Mouse (Mus musculus) liver, adult 2 months (tissue): ENCODE data around the gene Vars2. TPM values are rescaled to one million over a fixed set of nuclear protein-coding genes. Genes with fewer than 3 reads are reported as not detected.

Source experiments
- DNase-seq: peaks from one replicate; pipeline ENCODE4 v3.0.0-alpha.2; 2011; ENCODE audit warnings: low read depth, low spot score; ENCODE audit errors: extremely low read depth
- H3K27ac ChIP-seq: fragments of 200-500 bp; replicated peaks from 2 replicates; pipeline ENCODE4 v1.5.1; 2012; ENCODE audit warnings: low read depth, mild to moderate bottlenecking, control low read depth, inconsistent platforms, low read length; ENCODE audit not compliant: insufficient read depth
- H3K27me3 ChIP-seq: fragments of 200-500 bp; 2 replicates; pipeline ENCODE4 v1.6.1; 2012; ENCODE audit warnings: mild to moderate bottlenecking, moderate library complexity, low read length, inconsistent platforms; ENCODE audit not compliant: control insufficient read depth, insufficient read depth
- H3K36me3 ChIP-seq: fragments of 200-500 bp; 2 replicates; pipeline ENCODE4 v1.6.1; 2012; ENCODE audit warnings: low read length, inconsistent platforms; ENCODE audit not compliant: control insufficient read depth, insufficient read depth
- H3K4me1 ChIP-seq: fragments of 200-500 bp; 2 replicates; pipeline ENCODE4 v1.6.1; 2011; ENCODE audit warnings: low read length; ENCODE audit not compliant: control insufficient read depth, insufficient read depth
- H3K4me3 ChIP-seq: fragments of 200-500 bp; 2 replicates; pipeline ENCODE4 v1.5.1; 2011; ENCODE audit warnings: low read depth, mild to moderate bottlenecking, control low read depth, low read length, moderate library complexity; ENCODE audit not compliant: insufficient read depth
- H3K79me2 ChIP-seq: fragments of 200-500 bp; 2 replicates; pipeline ENCODE4 v1.6.1; 2012; ENCODE audit warnings: inconsistent platforms, mild to moderate bottlenecking, low read length, moderate library complexity; ENCODE audit not compliant: control insufficient read depth, insufficient read depth
- H3K9ac ChIP-seq: fragments of 200-500 bp; 2 replicates; pipeline ENCODE4 v1.6.1; 2012; ENCODE audit warnings: low read depth, mild to moderate bottlenecking, control low read depth, inconsistent platforms, low read length
- CTCF ChIP-seq: fragments of 200-500 bp; IDR thresholded peaks from 2 replicates; pipeline ENCODE4 v1.5.1; 2011; ENCODE audit warnings: low read depth, low read length, control low read depth
- POLR2A ChIP-seq: fragments of 200-500 bp; IDR thresholded peaks from 2 replicates; pipeline ENCODE4 v1.6.1; 2011; ENCODE audit warnings: low read length, control low read depth; ENCODE audit not compliant: insufficient read depth; ENCODE audit errors: extremely low read depth
- WGBS: fragments of 180-500 bp; shearing (Covaris S2); methylation state at CpG from one replicate; pipeline ENCODE4 v1.1.7; 2018; 5-methylcytosine and 5-hydroxymethylcytosine counted together
- polyA plus RNA-seq: library from polyadenylated mRNA; depleted of rRNA; stranded (reverse); fragments of >200 nt; gene quantifications from 2 replicates; pipeline ENCODE4 v1.2.3, GENCODE M21; 2012
- total RNA-seq: library from RNA; depleted of rRNA; stranded (reverse); fragments of >200 nt; gene quantifications from 2 replicates; pipeline ENCODE4 v1.2.3, GENCODE M21; 2014

Vars2 gene
- total and polyA plus RNA-seq, 2 experiments, result 6.6 to 29.6 TPM

DNA sequence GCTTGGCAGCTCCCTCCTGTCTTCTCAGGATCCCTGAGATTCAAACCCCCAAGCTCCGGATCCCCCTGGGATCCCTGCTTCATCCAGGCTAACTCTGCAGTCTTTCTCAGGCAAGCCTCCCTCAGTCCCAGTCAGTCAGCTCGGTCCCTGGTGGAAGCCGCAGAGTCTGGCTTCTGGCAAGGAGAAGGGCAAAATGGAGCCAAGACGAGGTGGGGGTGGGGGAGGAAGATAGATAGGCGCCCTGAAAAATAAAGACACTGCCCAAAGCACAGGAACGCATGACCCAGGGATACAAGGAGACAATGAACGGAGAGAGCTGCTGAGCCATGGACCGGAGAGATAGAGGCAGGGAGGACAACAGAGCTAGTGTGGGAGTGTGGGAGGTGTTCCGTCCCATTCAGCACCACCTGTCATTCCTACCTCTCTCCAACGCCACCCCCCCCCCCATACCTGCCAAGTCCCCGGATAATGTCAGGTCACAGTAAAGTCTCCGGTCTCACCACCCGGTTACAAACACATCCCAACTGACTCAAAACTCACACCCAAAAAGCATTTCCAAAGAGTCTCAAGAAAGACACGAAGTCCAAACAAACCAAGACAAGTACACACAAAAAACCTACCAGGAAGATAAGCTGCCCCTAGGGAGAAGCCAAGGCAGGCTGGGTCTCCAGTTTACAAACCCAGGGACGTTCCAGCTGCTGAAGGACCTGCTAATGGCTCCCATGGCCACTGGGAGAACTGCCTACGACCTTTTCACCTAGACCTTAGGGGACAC is 34.0 kb upstream of the Vars2 start:
- no peak for DNase-seq
- TF ChIP-seq POLR2A (no peak), CTCF (no peak)
- 0 out of 2 replicates have a peak overlapping the region, but pooled peaks have one; percentile 21 for H3K27ac ChIP-seq
- no peaks in the 10 kb centered on the region for H3K36me3 ChIP-seq
- no peak overlapping the region for H3K4me3 ChIP-seq
- 9% methylated on average over 16 of the region's 16 CpGs for WGBS
- no peaks in the 10 kb centered on the region for H3K79me2 ChIP-seq
- no peak overlapping the region; the same call in none of the 2 replicates for H3K9ac ChIP-seq
- H3K27me3 ChIP-seq, result peaks cover 5% of the 10 kb centered on the region
- no peaks in the 10 kb centered on the region; the same call in 1 of the 2 replicates for H3K4me1 ChIP-seq

GRCm38 (mm10) chr17:35700371-35700961 is 33.1 kb upstream of the Vars2 start:
- TF ChIP-seq POLR2A (no peak), CTCF (no peak)
- Histone ChIP-seq H3K27me3 (peaks cover 5% of the 10 kb centered on the region), H3K4me1 (no peaks in the 10 kb centered on the region; the same call in 1 of the 2 replicates), H3K4me3 (peak overlapping the region; percentile 55), H3K27ac (peak overlapping the region; percentile 21), H3K79me2 (no peaks in the 10 kb centered on the region), H3K36me3 (no peaks in the 10 kb centered on the region), H3K9ac (peak overlapping the region; percentile 67)
- no peak for DNase-seq
- 2% methylated on average over 57 of the region's 66 CpGs for WGBS

DNA sequence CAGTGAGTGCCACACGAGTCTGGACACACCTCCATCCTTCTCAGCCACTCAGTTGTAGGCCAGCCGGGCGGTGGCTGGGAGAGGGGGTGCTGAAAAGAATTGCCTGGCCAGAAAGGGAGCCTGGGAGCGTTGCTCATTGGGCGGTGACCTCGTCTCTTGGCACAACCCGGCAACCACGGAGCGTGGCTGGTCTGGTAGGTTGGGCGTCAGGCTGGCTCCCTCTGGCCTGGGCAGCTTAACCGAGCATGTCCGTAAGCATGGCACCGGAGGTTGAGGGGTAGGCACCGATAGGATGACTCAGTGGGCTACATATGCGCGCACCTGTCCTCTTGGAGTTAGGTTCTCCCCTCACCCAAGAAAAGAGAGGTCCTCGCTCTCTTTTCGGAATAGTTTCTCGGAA is 32.5 kb upstream of the Vars2 start:
- peaks cover 5% of the 10 kb centered on the region for H3K27me3 ChIP-seq
- H3K79me2 ChIP-seq, result no peaks in the 10 kb centered on the region
- 7% methylated on average over 19 of the region's 19 CpGs for WGBS
- DNase-seq, result no peak
- H3K4me1 ChIP-seq, result no peaks in the 10 kb centered on the region; the same call in 1 of the 2 replicates
- H3K27ac ChIP-seq, result peak overlapping the region; percentile 10
- peak overlapping the region; percentile 55 for H3K4me3 ChIP-seq
- TF ChIP-seq POLR2A, result no peak
- no peak for TF ChIP-seq CTCF
- H3K9ac ChIP-seq, result peak overlapping the region; percentile 67
- no peaks in the 10 kb centered on the region for H3K36me3 ChIP-seq

DNA sequence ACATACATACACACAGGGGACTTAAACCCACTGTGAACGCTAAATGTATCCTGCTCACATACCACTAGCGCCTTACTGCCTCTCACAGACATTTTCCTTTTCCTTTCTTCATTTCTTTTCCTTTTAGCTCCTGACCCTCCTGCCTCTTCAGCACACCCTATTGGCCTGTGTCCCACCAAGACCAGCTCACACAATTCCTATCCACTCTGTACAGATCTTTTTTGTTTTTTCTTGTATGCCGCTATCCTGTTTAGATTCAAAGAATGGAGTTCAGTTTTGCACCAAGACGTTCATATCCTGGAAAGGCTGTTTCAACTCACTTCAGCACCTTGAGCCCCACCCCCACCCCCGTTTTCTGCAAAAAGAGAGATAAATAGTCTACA is 31.1 kb upstream of the Vars2 start:
- Histone ChIP-seq H3K4me3 (no peak overlapping the region), H3K4me1 (no peaks in the 10 kb centered on the region; the same call in 1 of the 2 replicates), H3K27me3 (peaks cover 5% of the 10 kb centered on the region), H3K79me2 (no peaks in the 10 kb centered on the region), H3K36me3 (no peaks in the 10 kb centered on the region), H3K9ac (no peak overlapping the region), H3K27ac (no peak overlapping the region)
- TF ChIP-seq POLR2A (no peak), CTCF (no peak)
- no peak for DNase-seq
- 59% methylated on average over 5 of the region's 5 CpGs for WGBS

DNA sequence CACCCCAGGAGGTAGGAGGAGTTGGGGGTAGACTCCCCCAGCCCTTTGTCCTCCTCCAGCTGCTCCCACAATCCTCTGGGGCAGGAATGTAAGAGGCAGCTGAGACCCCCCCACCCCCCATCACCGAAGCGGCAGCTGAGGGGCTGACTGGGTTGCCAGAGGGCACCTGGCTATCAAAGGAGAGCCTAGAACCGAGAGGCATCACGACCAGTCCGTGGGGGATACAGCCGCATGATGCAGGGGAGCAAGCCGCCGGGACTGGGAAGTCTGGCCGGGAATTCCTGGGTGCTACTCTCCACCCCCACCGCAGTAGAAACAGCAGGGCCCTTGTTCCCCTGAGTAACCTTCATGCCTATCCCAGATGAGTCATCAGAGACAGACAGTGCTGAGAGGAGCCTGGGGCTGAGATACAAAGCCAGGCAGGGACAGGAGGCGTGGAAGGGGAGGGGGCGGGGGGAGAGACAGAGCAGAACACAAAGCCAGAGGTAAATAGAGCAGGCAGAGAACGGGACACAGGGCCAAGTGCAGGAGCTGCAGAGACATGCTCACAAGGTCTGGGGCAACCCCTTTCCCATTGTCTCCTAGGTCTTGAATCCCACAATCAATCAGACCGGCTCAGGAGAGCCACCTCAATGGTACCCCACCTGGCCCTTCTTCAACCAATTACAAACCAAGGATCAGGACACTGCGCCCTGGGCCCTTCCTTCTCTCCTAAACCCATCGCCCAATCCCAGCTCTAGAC is 30.5 kb upstream of the Vars2 start:
- no peak overlapping the region for H3K27ac ChIP-seq
- H3K9ac ChIP-seq, result no peak overlapping the region
- TF ChIP-seq CTCF (no peak), POLR2A (no peak)
- H3K4me1 ChIP-seq, result no peaks in the 10 kb centered on the region; the same call in 1 of the 2 replicates
- no peaks in the 10 kb centered on the region for H3K36me3 ChIP-seq
- H3K27me3 ChIP-seq, result peaks cover 5% of the 10 kb centered on the region
- WGBS, result 26% methylated on average over 16 of the region's 16 CpGs
- H3K79me2 ChIP-seq, result no peaks in the 10 kb centered on the region
- H3K4me3 ChIP-seq, result peak overlapping the region; percentile 21; the same call in 1 of the 2 replicates
- no peak for DNase-seq
